Mouse (Mus musculus) gastrocnemius, adult 18-20 months (tissue): ENCODE measurements around the gene Kcnab1. TPM values are rescaled to one million over a fixed set of nuclear protein-coding genes. Genes with fewer than 3 reads are reported as not detected.

Experiments
- DNase-seq: peaks from one replicate; pipeline ENCODE4 v3.0.0; 2021; ENCODE audit warnings: low spot score
- total RNA-seq, 2 experiments: library from RNA; stranded (reverse); gene quantifications; 2 replicates each; pipeline ENCODE4 v1.2.3; 2021

The Kcnab1 gene
- total RNA-seq, 2 experiments from 2014 or later = 43.3 to 44.8 TPM

GRCm38 (mm10) chr3:65417913-65418594 is 308.9 kb downstream of the Kcnab1 start:
- no peak for DNase-seq

DNA sequence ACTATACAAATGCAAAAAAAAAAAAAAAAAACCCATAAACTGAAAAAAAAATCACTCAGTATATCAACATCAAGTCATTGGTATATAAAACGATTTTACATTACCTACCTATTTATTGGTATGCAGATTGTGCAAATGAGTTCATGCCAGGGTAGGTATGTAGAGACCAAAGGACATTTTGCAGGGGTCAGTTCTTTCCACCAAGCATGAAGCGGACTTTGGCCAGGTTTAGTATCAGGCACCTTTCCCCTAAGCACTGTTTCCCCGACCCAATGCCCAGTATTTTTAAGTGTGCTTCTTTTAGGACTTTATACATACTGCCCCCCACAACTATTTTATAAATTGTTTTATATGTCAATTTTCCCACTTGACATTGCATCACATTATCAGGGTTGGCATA is 310.5 kb downstream of the Kcnab1 start:
- no peak for DNase-seq
